Mouse (Mus musculus): Measurements from ENCODE around the gene Edem2.
"Not testable (repeated sequence)": the region's sequence is repeated elsewhere in the genome, so short reads cannot be mapped to it uniquely, and the experiment has no call there.

Edem2 gene

GRCm38 (mm10) chr2:155736936-155737335, 7.7 kb upstream of the Edem2 start:
- in situ Hi-C loops (cut with MseI, MboI), result no loop called here

- in situ Hi-C loops (cut with MseI, MboI), result not testable (repeated sequence)
These were observed 6.5 kb upstream of the Edem2 start, which contains the start of gene Gm17581 for GRCm38 (mm10) chr2:155735766-155736165. Gene Gm17581, minus strand, starts transcription at chr2:155735866.

GRCm38 (mm10) chr2:155735080-155735479, 5.8 kb upstream of the Edem2 start:
- in situ Hi-C loops (cut with MseI, MboI), result no loop called here

DNA sequence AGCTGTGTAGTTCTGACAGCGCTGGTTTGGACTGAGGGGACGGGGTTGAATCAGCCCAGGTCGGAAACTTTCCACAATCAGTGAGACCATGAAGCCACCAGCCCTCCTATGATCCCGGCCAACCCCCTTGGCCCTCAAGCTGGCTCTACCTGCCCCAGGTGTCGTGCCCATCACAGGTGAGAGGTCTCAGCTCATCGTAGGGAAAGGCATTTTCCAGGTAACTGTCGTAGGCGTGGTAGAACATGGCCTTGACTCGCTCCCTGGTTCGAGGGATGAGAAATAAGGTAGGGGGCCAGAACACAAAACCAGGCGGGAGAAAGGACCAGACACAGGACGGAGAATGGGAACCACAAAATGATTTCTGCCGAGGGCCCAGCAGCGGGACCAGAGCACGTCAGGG, 533 bp downstream of the Edem2 start:
- in situ Hi-C loops (cut with MseI, MboI), result no loop called here

GRCm38 (mm10) chr2:155727764-155728395, 1.4 kb downstream of the Edem2 start:
- in situ Hi-C loops (cut with MseI, MboI), result no loop called here

GRCm38 (mm10) chr2:155726302-155726701, 3.0 kb downstream of the Edem2 start:
- in situ Hi-C loops (cut with MseI, MboI), result no loop called here

DNA sequence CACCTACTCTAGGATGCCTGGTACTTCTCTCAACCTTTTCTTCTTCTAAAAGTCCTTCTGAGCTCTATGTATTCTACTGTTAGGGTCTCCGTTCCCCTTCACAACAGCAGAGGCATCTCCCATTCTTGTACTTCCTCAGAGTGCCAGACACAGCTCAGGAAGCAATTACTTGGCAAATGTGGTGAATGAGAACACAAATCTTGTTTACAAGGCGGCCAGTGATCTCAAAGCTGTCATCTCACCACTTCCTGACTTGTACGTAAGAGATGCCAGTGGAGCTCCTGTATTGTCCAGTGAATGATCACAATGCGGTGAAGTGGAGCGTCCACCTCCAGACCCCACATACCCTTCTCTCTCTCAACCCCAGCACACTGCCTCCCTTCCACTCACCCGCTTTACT, 4.7 kb downstream of the Edem2 start:
- in situ Hi-C loops (cut with MseI, MboI), result no loop called here

DNA sequence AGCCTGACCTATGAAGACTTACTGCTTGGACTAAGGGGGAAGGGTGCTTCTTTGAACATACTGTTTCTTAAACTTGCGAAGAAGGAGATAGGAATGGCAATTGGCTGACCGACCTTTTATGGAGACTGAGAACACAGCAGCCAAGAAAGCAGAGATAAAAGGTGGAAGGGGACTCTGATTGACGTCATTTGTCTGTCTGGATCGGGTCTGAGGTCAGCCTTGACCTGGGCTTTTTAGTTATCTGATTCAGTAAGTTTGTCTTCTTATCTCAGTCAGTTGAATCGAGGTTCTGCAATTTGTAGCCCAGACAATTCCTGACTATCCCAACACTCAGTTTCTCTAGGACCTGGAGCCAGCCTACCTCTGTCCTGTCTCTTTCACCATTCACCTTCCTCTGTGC, 5.2 kb downstream of the Edem2 start:
- in situ Hi-C loops (cut with MseI, MboI), result no loop called here

GRCm38 (mm10) chr2:155720585-155720984, 8.7 kb downstream of the Edem2 start:
- in situ Hi-C loops (cut with MseI, MboI), result no loop called here

DNA sequence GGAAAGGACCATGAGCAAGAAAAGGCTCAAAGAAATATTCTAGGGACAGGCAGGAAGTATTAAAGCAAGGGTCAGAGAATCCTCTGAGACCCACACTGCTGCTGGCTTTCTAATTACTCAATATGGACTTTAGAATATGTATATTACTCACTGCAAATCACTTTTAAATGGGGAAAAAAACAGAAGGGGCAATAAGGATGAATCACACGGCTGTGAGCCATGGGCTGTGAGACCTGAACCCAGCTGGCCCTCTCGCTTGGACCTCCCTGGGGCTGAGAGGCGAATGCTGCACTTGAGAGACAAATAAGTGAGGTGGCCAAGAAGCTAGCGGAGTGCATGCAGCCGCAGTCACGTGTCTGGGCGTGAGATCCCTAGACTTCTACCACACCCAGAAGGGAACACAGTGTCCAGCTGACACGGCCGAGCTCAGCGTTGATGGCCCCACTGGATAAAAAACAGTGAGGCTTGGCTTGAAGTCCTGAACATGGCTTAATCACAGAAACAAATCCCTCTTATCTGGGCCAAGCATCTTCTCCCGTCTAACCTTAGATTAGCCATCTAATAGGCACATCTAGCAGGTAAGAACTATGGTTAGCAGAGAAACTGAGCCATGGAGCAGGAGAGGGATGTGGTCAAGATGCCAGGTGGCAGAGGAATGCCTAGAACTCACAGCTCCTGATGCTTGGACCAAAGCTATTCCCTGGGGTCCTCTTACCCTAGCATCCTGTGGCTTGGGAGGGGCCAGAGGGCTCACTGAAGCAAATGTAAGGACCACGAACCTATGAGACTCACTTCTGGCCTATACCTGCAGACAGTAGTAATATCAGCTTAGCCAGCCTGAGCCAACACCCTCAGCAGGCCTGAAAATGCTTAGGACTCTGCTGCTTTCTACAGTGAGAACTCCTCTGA, 11.9 kb downstream of the Edem2 start:
- in situ Hi-C loops (cut with MseI, MboI), result no loop called here

- in situ Hi-C loops (cut with MseI, MboI), result no loop called here
These were observed 18.7 kb downstream of the Edem2 start for GRCm38 (mm10) chr2:155710557-155710956.

DNA sequence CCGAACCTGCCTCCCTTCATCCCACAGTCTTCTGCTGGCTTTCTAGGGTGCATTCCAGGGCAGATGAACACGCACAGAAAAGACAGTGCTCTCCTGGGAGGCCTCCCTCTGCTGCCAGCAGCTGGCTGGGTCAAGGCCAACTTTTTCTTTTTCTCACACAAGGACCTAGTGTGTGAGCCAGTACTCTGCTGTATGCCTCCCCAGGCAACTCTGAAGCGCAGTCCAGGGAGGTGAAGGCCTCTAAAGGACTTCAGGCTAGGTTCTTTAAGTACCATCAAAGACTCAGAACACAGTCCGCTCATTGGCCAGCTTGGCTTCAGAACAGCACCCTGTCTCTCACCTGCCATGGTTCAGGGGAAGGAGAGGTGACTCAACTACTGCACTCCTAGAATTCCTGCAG, 22.0 kb downstream of the Edem2 start:
- in situ Hi-C loops (cut with MseI, MboI), result no loop called here

DNA sequence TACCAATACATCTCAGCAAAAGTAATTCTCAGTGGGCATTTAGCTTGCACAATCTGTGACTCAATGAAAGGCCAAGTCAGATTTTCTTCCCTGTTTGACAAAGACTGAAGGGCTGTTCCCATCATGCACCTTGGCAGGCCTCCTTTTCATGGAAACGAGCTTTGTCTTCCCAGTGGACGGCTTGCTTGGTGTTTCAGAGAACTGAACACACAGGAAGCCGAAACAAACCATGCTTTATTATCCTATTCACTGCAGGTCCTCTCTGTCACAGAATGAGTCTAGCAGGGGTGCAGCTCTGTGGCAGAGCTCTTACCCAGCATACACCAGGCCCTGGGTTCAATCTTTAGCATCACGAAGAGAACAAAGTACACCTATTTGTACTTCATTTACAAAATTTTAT, 25.6 kb downstream of the Edem2 start:
- in situ Hi-C loops (cut with MseI, MboI), result no loop called here

DNA sequence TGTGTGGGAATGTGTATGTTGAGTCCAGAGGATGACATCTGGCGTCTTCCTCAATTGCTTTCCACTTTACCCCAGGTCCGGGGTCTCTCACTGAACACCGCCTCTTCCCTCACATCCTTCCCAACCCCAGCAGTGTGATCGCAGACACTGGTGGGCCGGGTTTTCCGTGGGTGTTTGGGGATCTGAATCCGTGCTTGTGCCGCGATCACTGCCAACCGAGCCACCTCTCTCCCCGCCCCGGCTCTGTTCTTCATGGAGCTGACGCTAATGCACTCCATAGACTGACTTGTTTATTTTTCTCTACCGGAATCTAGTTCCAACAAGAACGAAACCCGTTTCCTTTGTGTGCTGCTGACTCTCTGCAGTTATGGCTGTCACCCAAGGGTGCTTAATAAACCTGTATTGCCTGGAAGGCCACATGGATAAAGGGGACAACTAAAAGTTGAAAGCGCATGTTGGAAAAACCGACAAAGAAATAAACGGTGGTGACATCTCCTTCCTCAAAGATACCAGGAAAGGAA, 27.8 kb downstream of the Edem2 start:
- in situ Hi-C loops (cut with MseI, MboI), result no loop called here

GRCm38 (mm10) chr2:155698443-155698842, 30.8 kb downstream of the Edem2 start:
- in situ Hi-C loops (cut with MseI, MboI), result loop anchor here (5.0 kb wide), 1 partner anchor 59 kb away; no protein-coding TSS in a partner anchor

- in situ Hi-C loops (cut with MseI, MboI), result loop anchor here (5.0 kb wide), 1 partner anchor 60 kb away; no protein-coding TSS in a partner anchor
These were observed 32.4 kb downstream of the Edem2 start for GRCm38 (mm10) chr2:155696851-155697250.

- in situ Hi-C loops (cut with MseI, MboI), result loop anchor here (5.0 kb wide), 1 partner anchor 61 kb away; no protein-coding TSS in a partner anchor
These were observed 33.1 kb downstream of the Edem2 start for GRCm38 (mm10) chr2:155696091-155696558.

- in situ Hi-C loops (cut with MseI, MboI), result loop anchor here (5.0 kb wide), 1 partner anchor 62 kb away; no protein-coding TSS in a partner anchor
These were observed 34.0 kb downstream of the Edem2 start for GRCm38 (mm10) chr2:155695316-155695715.

GRCm38 (mm10) chr2:155694564-155694963, 34.7 kb downstream of the Edem2 start:
- in situ Hi-C loops (cut with MseI, MboI), result no loop called here

DNA sequence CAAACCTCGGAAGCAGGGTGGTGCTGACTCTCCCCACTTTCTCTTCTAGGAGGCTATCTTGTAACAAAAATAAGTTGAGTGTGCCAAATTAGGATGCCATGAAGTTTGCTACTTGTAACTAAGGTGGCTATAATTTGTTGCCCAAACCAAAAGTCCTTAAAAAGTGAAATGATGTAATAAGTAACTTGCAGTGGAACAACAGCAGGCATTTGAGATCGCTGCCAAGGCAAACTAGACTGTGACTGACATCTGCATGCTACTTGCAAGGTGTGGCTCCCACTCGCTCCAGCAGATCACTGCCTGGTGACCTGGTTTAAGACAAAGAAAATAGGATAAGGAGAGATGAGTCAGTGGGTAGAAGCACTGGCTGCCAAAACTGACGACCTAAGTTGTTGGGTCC, 36.1 kb downstream of the Edem2 start:
- in situ Hi-C loops (cut with MseI, MboI), result no loop called here

DNA sequence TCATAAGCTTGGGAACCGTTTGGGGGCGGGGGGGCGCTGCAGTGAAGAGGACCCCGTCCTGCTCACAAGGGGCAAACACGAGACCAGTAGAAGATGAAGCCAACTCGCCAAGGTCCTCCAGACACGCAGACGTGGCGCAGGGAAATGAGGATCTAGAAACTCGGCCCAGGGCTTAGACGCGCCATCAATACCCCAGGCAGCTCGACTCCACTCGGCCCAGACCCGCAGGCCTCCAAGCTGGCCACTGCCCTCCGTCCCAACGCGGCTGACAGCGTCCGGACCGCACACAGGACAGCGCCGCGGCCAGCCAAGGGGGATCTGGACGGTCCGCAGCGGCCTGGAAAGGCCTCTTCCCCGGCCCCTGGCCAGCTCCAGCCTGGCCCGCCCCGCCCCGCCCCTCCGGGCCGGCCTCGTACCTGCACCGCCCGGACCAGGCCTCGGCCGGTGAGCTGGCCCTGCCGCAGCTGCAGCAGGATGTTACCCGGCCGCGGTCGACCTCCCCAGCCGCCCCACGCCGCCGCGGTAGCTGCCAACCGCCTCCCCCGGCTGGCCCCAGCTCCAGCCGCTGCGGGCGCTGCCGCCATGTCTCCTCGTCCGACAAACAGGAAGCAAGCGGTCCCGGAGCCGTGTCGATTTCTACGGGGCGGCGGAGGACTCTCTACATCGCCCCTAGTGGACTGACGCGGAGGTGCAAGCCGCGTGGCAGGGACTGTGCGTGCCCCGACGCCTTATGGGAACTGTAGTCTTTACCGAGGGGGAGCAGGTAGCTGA, 37.4 kb downstream of the Edem2 start, which contains the start of gene Trpc4ap:
Gene Trpc4ap (minus strand): TSS at position 662 of the 771 bp plus-strand sequence.
- in situ Hi-C loops (cut with MseI, MboI), result no loop called here
